Mouse (Mus musculus): ENCODE data around the gene Plxnc1. TPM values are rescaled to one million over a fixed set of nuclear protein-coding genes. Genes with fewer than 3 reads are reported as not detected.

The Plxnc1 gene
- polyA plus RNA-seq, 1 experiment from 2014 or later, result 3.9 TPM

DNA sequence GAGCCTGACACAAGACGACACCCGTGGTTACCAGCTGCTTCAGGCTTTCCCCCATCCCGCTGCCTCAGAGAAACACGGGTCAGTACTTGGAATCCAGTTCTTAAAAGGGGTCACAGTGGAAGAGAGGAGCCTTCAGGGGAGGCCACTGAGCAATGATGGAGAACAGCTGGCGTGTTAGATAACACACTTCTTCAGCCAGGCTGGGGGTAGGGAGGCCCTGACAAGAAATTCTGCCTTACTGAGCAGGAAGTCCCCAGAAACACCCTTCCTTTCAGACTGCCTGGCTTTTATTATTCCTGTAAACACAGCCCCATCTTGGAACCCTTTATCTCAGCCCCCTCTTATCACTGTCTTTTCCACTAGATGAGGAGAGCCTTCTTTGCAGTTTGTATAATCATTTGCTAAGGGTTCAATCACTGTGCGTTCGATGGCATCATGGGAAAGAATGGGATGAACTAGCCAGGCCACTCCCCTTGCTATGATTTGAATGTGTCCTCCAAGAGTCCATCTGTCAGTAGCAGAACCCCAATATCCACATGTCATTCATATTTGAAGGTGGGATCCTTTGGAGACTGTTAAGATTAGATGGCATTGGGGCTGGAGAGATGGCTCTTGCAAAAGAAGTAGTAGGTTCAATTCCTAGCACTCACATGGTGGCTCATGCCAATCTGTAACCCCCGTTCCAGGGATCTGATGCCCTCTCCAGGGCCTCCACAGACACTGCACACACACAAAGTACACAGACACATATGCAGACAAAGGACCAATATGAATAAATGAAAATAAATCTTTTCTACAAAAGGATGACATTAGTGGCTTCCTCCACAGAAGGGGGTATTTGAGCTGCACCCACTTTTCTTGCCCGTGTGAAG is 12.4 kb downstream of the Plxnc1 start:
- peak; percentile 95 for ATAC-seq (ENCODE audit: low FRiP score, low TSS enrichment)
- Histone ChIP-seq H3K27ac (ENCODE audit: low read depth, low read length) (peak overlapping the region; percentile 52), H3K9ac (ENCODE audit: low read depth, low read length) (no peak overlapping the region), H3K4me2 (replicated peaks; ENCODE audit: low read depth, low read length) (no peak overlapping the region), H3K4me1 (ENCODE audit: control insufficient read depth, insufficient read depth, low read length) (0 out of 2 replicates have a peak, but pooled peaks cover 4% of the 10 kb centered on the region), H3K9me3 (ENCODE audit: control insufficient read depth, low read length) (no peaks in the 10 kb centered on the region), H3K27me3 (ENCODE audit: control insufficient read depth, insufficient read depth, low read length) (no peaks in the 10 kb centered on the region), H3K36me3 (ENCODE audit: control insufficient read depth, insufficient read depth, low read length) (no peaks in the 10 kb centered on the region), H3K4me3 (ENCODE audit: low read length) (no peak overlapping the region)
- 39% methylated on average over 9 of the region's 9 CpGs for WGBS

DNA sequence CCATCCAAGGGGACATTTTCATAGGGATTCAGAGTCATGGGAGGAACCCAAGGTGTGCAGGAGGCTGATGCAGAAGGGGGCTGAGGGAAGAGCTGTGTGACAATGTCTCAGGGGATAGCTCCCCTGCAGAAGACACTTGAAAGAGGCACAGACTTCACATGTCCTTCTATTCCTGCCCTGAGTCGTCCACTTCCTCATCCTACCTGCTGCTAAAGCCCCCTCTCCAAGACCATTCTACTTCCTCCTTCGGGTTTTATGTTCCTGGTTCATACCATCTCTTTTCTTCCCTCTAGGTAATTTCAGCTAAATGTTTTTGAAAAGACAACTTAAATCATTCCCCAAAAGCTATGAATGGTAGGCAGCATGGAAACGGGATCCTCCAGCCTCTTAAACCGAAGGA is 16.5 kb downstream of the Plxnc1 start:
- Histone ChIP-seq H3K4me3 (ENCODE audit: low read length) (no peak overlapping the region), H3K4me2 (replicated peaks; ENCODE audit: low read depth, low read length) (no peak overlapping the region), H3K27ac (ENCODE audit: low read depth, low read length) (no peak overlapping the region), H3K9me3 (ENCODE audit: control insufficient read depth, low read length) (no peaks in the 10 kb centered on the region), H3K9ac (ENCODE audit: low read depth, low read length) (no peak overlapping the region), H3K36me3 (ENCODE audit: control insufficient read depth, insufficient read depth, low read length) (no peaks in the 10 kb centered on the region), H3K27me3 (ENCODE audit: control insufficient read depth, insufficient read depth, low read length) (no peaks in the 10 kb centered on the region), H3K4me1 (ENCODE audit: control insufficient read depth, insufficient read depth, low read length) (0 out of 2 replicates have a peak, but pooled peaks cover 8% of the 10 kb centered on the region)
- 93% methylated on average over 4 of the region's 4 CpGs for WGBS
- no peak for ATAC-seq (ENCODE audit: low FRiP score, low TSS enrichment)

DNA sequence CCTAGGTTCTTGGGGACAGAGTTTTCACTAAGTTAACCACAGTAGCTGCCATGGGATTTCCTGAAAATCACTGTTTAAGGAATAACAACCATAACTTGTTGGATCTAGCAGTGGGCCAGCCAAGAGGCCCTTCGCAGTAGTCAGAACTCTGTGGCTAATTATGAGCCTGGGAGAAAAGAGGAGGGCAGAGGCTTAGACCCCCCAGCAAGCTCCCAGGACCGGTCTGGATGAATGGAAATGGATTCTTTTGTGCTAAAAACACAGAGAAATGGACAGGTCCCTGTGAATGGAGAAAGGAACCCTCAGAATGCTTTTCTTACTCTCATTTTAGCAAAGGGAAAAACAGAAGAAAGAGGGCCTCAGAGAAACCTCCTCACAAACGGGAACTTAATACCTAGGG is 18.3 kb downstream of the Plxnc1 start:
- Histone ChIP-seq H3K27ac (ENCODE audit: low read depth, low read length) (no peak overlapping the region), H3K9ac (ENCODE audit: low read depth, low read length) (no peak overlapping the region), H3K9me3 (ENCODE audit: control insufficient read depth, low read length) (no peaks in the 10 kb centered on the region), H3K4me2 (replicated peaks; ENCODE audit: low read depth, low read length) (no peak overlapping the region), H3K36me3 (ENCODE audit: control insufficient read depth, insufficient read depth, low read length) (no peaks in the 10 kb centered on the region), H3K4me3 (ENCODE audit: low read length) (no peak overlapping the region), H3K4me1 (ENCODE audit: control insufficient read depth, insufficient read depth, low read length) (0 out of 2 replicates have a peak, but pooled peaks cover 6% of the 10 kb centered on the region), H3K27me3 (ENCODE audit: control insufficient read depth, insufficient read depth, low read length) (no peaks in the 10 kb centered on the region)
- ATAC-seq (ENCODE audit: low FRiP score, low TSS enrichment), result no peak
- 68% methylated on average over 3 of the region's 3 CpGs for WGBS

DNA sequence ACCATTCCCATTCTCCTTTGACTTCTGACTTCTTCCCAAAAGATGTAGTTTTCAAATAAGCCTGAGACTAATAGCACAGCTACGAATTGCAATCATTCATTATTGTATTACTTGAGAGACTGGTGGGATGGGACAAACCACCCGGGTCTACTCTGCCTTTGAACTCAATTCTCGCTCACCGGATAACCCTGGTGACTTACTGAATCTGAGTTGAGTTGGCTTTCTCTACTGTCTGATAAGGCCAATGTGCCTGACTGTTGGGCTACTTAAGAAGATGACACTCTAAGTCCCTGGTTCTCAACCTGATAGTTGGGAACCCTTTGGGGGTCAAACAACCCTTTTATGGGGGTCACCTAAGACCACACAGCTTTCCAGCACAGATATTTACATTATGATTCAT is 19.8 kb downstream of the Plxnc1 start:
- ATAC-seq (ENCODE audit: low FRiP score, low TSS enrichment), result no peak
- Histone ChIP-seq H3K4me1 (ENCODE audit: control insufficient read depth, insufficient read depth, low read length) (0 out of 2 replicates have a peak, but pooled peaks cover 6% of the 10 kb centered on the region), H3K27me3 (ENCODE audit: control insufficient read depth, insufficient read depth, low read length) (no peaks in the 10 kb centered on the region), H3K4me2 (replicated peaks; ENCODE audit: low read depth, low read length) (no peak overlapping the region), H3K9me3 (ENCODE audit: control insufficient read depth, low read length) (no peaks in the 10 kb centered on the region), H3K36me3 (ENCODE audit: control insufficient read depth, insufficient read depth, low read length) (no peaks in the 10 kb centered on the region), H3K27ac (ENCODE audit: low read depth, low read length) (no peak overlapping the region), H3K9ac (ENCODE audit: low read depth, low read length) (no peak overlapping the region), H3K4me3 (ENCODE audit: low read length) (no peak overlapping the region)
- 94% methylated on average over 4 of the region's 4 CpGs for WGBS

DNA sequence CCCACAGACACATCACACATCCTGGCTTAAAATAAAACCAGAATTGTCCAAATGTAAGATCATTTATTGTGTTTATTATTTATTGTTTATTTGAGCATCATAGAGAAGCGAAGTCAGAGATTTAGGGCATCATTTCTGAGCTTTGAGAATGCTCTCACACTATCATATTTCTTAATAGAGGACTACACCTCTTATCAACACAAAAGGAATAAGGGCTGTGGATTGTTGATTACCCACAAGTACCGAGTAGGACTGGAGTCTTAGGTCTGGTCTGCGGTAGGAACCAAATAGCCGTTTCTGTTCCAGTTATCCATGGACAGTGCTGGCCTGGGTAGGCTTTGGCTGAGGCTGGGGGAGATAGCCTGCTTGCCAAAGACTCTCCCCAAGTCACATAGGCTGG is 20.2 kb downstream of the Plxnc1 start:
- Histone ChIP-seq H3K4me3 (ENCODE audit: low read length) (no peak overlapping the region), H3K36me3 (ENCODE audit: control insufficient read depth, insufficient read depth, low read length) (no peaks in the 10 kb centered on the region), H3K9me3 (ENCODE audit: control insufficient read depth, low read length) (no peaks in the 10 kb centered on the region), H3K27me3 (ENCODE audit: control insufficient read depth, insufficient read depth, low read length) (no peaks in the 10 kb centered on the region), H3K4me2 (replicated peaks; ENCODE audit: low read depth, low read length) (no peak overlapping the region), H3K9ac (ENCODE audit: low read depth, low read length) (no peak overlapping the region), H3K27ac (ENCODE audit: low read depth, low read length) (no peak overlapping the region), H3K4me1 (ENCODE audit: control insufficient read depth, insufficient read depth, low read length) (0 out of 2 replicates have a peak, but pooled peaks cover 6% of the 10 kb centered on the region)
- 88% methylated on average over 4 of the region's 4 CpGs for WGBS
- ATAC-seq (ENCODE audit: low FRiP score, low TSS enrichment), result no peak

DNA sequence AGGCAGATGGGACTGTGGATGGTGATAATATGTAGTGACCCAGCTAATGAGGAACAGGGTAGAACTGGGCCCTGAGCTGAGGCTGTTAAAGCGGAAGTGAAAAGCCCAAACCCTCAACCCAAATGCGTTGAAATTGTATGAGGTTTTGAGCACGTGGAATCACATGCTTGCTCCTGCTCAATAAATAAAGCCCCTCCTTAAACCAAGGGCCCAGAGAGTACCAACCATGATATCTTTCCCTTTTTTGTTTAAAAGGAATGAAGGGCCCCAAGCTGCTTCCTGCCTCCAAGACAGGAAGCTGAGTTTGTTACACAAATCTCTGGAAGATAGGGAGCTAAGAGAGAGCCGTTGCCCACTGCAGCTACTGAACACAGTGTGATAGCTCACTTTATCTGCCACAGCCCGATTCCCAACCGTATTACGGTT is 21.3 kb downstream of the Plxnc1 start:
- Histone ChIP-seq H3K36me3 (ENCODE audit: control insufficient read depth, insufficient read depth, low read length) (no peaks in the 10 kb centered on the region), H3K27ac (ENCODE audit: low read depth, low read length) (no peak overlapping the region), H3K9me3 (ENCODE audit: control insufficient read depth, low read length) (no peaks in the 10 kb centered on the region), H3K4me2 (replicated peaks; ENCODE audit: low read depth, low read length) (no peak overlapping the region), H3K4me1 (ENCODE audit: control insufficient read depth, insufficient read depth, low read length) (0 out of 2 replicates have a peak, but pooled peaks cover 6% of the 10 kb centered on the region), H3K9ac (ENCODE audit: low read depth, low read length) (no peak overlapping the region), H3K4me3 (ENCODE audit: low read length) (no peak overlapping the region), H3K27me3 (ENCODE audit: control insufficient read depth, insufficient read depth, low read length) (no peaks in the 10 kb centered on the region)
- WGBS, result 77% methylated on average over 7 of the region's 7 CpGs
- ATAC-seq (ENCODE audit: low FRiP score, low TSS enrichment), result no peak

DNA sequence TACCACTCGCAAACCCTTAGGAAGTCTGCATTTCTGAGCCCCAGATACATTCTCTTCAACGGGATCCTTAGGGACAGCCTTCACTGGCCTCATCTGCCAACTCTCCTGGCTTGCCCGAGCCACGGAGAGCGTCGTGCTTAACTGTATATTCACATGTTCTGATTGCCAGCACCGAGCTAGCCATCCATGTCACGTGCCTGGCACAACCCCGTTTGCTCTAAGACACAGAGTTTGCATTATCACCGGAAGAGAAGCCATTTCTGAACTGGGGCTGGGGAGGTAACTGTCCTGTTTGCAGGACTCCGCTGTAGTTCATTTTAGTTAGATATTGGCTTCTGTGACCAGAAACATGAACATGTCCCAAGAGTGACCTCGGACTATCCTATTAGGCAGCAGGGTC is 21.8 kb downstream of the Plxnc1 start:
- H3K9me3 ChIP-seq (ENCODE audit: control insufficient read depth, low read length), result no peaks in the 10 kb centered on the region
- H3K9ac ChIP-seq (ENCODE audit: low read depth, low read length), result no peak overlapping the region
- H3K4me3 ChIP-seq (ENCODE audit: low read length), result no peak overlapping the region
- ATAC-seq (ENCODE audit: low FRiP score, low TSS enrichment), result no peak
- no peak overlapping the region for H3K27ac ChIP-seq (ENCODE audit: low read depth, low read length)
- H3K4me1 ChIP-seq (ENCODE audit: control insufficient read depth, insufficient read depth, low read length), result 0 out of 2 replicates have a peak, but pooled peaks cover 6% of the 10 kb centered on the region
- no peaks in the 10 kb centered on the region for H3K36me3 ChIP-seq (ENCODE audit: control insufficient read depth, insufficient read depth, low read length)
- WGBS, result 90% methylated on average over 12 of the region's 12 CpGs
- no peak overlapping the region for H3K4me2 ChIP-seq (replicated peaks; ENCODE audit: low read depth, low read length)
- H3K27me3 ChIP-seq (ENCODE audit: control insufficient read depth, insufficient read depth, low read length), result no peaks in the 10 kb centered on the region

DNA sequence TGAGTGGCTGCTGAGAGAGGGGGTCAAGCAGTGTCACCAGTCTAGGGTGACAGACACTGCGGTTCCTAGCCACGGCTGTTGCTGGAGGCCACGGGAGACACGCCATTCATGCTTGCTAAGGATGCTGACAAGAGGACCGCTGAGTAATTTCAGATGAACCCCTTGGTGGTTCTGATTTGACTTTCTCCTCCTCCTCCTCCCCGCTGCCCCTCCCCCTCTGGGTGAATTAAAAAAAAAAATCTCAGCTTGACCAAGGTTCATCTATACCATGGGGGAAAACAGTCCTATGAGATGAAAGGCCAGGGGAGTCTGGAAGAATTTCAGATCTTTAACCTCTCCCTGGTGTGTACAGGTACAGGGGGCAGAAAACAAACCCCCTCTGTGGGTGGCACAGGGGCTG is 22.9 kb downstream of the Plxnc1 start:
- Histone ChIP-seq H3K9ac (ENCODE audit: low read depth, low read length) (no peak overlapping the region), H3K4me3 (ENCODE audit: low read length) (no peak overlapping the region), H3K36me3 (ENCODE audit: control insufficient read depth, insufficient read depth, low read length) (no peaks in the 10 kb centered on the region), H3K4me2 (replicated peaks; ENCODE audit: low read depth, low read length) (no peak overlapping the region), H3K9me3 (ENCODE audit: control insufficient read depth, low read length) (no peaks in the 10 kb centered on the region), H3K27ac (ENCODE audit: low read depth, low read length) (no peak overlapping the region), H3K27me3 (ENCODE audit: control insufficient read depth, insufficient read depth, low read length) (no peaks in the 10 kb centered on the region), H3K4me1 (ENCODE audit: control insufficient read depth, insufficient read depth, low read length) (0 out of 2 replicates have a peak, but pooled peaks cover 6% of the 10 kb centered on the region)
- ATAC-seq (ENCODE audit: low FRiP score, low TSS enrichment), result no peak
- 49% methylated on average over 6 of the region's 6 CpGs for WGBS

DNA sequence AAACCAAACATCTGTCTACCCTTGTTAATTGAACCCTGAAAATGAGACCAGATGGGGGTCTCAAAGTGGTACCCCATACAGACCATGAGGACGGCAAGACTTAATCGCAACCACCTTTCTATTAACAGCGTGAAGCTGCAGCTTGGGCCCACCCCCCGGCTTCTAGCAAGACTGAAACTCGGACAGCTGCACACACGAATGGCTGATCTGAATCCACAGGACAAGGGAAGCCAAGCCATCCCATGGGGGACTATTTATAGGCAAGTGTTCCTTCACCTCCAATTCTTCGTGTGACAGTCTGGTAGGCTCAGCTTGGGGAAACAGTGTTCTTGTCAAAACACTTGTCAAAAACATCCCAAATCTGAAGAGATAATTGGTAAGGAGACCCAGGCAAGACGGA is 24.1 kb downstream of the Plxnc1 start:
- H3K4me2 ChIP-seq (replicated peaks; ENCODE audit: low read depth, low read length), result no peak overlapping the region
- no peak overlapping the region for H3K4me3 ChIP-seq (ENCODE audit: low read length)
- no peak overlapping the region for H3K27ac ChIP-seq (ENCODE audit: low read depth, low read length)
- H3K27me3 ChIP-seq (ENCODE audit: control insufficient read depth, insufficient read depth, low read length), result no peaks in the 10 kb centered on the region
- no peaks in the 10 kb centered on the region for H3K9me3 ChIP-seq (ENCODE audit: control insufficient read depth, low read length)
- WGBS, result 88% methylated on average over 8 of the region's 8 CpGs
- 0 out of 2 replicates have a peak, but pooled peaks cover 6% of the 10 kb centered on the region for H3K4me1 ChIP-seq (ENCODE audit: control insufficient read depth, insufficient read depth, low read length)
- H3K36me3 ChIP-seq (ENCODE audit: control insufficient read depth, insufficient read depth, low read length), result no peaks in the 10 kb centered on the region
- H3K9ac ChIP-seq (ENCODE audit: low read depth, low read length), result no peak overlapping the region
- no peak for ATAC-seq (ENCODE audit: low FRiP score, low TSS enrichment)

Data from kidney, embryonic 14.5 days (tissue).